Comparison of ENCODE assay signal across 9 mouse cellular contexts in the genomic region with DNA sequence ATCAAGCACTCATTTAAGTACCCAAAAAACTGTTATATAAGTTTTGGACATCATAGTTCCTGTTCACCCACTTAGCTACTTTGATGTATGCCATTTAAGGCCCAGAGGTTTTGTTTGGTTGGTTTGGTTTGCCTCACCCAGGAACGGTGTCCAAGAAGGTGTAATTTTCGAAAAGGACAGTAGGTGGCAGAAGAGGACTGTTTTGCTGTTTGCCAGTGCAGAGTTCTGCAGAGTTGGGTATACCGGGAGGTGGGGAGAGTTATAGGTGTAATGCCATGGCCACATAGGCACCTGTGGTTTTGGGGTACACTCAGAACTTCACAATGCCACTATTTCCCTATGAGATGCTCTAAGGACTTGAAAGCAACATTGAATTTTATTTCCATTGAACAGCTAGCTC. TPM values are rescaled to one million over a fixed set of nuclear protein-coding genes. Genes with fewer than 3 reads are reported as not detected.
DNase-seq lines count a peak whose midpoint lies in the region; ATAC-seq and TF ChIP-seq lines count a peak whose summit lies in the region.
"Had no signal": no experiment of that assay in that cellular context is flagged by ENCODE, and none has a peak within 500 bp of the region (broad histone marks: within the 10 kb centered on the region; RNA-seq: fewer than 3 reads in every experiment).

No protein-coding gene starts in this region.

- no peak overlapping the region for H3K4me3 ChIP-seq in lung, embryonic 14.5 days (ENCODE audit: low read depth, low read length)
- H3K4me3 ChIP-seq: liver, embryonic 15.5 days had no signal

- TF ChIP-seq CTCF in brain, embryonic 14.5 days (IDR thresholded peaks at IDR 0.05; ENCODE audit: borderline replicate concordance, extremely low read depth, insufficient read depth, insufficient read length) = peak; percentile 86; the same call in 1 of the 2 replicates
- peak; percentile 94 for TF ChIP-seq CTCF in lung, embryonic 14.5 days (IDR thresholded peaks at IDR 0.05; ENCODE audit: low read depth)

- H3K9ac ChIP-seq in lung, embryonic 14.5 days = no peak overlapping the region
- H3K9ac ChIP-seq: liver, embryonic 15.5 days had no signal

- H3K9me3 ChIP-seq in lung, embryonic 14.5 days (ENCODE audit: low read depth, low read length) = no peaks in the 10 kb centered on the region
- H3K9me3 ChIP-seq: liver, embryonic 15.5 days had no signal

- peak; percentile 72 for DNase-seq in ES-CJ7 (ENCODE audit: low read depth, low spot score)
- peak; percentile 80 for DNase-seq in brain, embryonic 14.5 days (ENCODE audit: low read depth)
- peak; percentile 88 for DNase-seq in heart, postnatal 4 days
- DNase-seq in layer of hippocampus, adult 8-10 months (ENCODE audit: low spot score in 2 of 2) = peak; percentile 37 to 71
- DNase-seq in lung, embryonic 14.5 days = peak; percentile 93
- DNase-seq in ovary, postnatal 14 days (ENCODE audit: low spot score) = peak; percentile 84
- peak; percentile 83 for DNase-seq in thymus, postnatal 0 days (ENCODE audit: low spot score)

- H3K4me1 ChIP-seq in lung, embryonic 14.5 days (ENCODE audit: insufficient read depth) = no peaks in the 10 kb centered on the region

- H3K27me3 ChIP-seq in lung, embryonic 14.5 days (ENCODE audit: insufficient read depth, low read length) = no peaks in the 10 kb centered on the region

- H3K27ac ChIP-seq in lung, embryonic 14.5 days (ENCODE audit: low read depth) = no peak overlapping the region
- H3K27ac ChIP-seq: liver, embryonic 15.5 days had no signal

- WGBS in lung, embryonic 14.5 days = 0% methylated on average over 3 of the region's 3 CpGs

- TF ChIP-seq POLR2A in brain, embryonic 14.5 days (IDR thresholded peaks at IDR 0.05; ENCODE audit: borderline replicate concordance, extremely low read depth, insufficient read depth, insufficient read length, poor library complexity, severe bottlenecking) = no peak

- no peaks in the 10 kb centered on the region for H3K36me3 ChIP-seq in lung, embryonic 14.5 days (ENCODE audit: insufficient read depth)
- H3K36me3 ChIP-seq: liver, embryonic 15.5 days had no signal

- H3K4me2 ChIP-seq in lung, embryonic 14.5 days = no peak overlapping the region
- H3K4me2 ChIP-seq: liver, embryonic 15.5 days had no signal

- peak; percentile 76 for ATAC-seq in erythroid progenitor cell, adult 5-6 weeks (replicated peaks; ENCODE audit: low FRiP score, poor library complexity, severe bottlenecking)
- peak; percentile 71 for ATAC-seq in lung, embryonic 14.5 days (ENCODE audit: insufficient read depth)

RNA-seq across cellular contexts. Expression of a gene that starts 38.7 kb away (rescaled TPM):
- 0.43 and 0.44 TPM in 2 replicates for polyA plus RNA-seq in brain, embryonic 14.5 days (2012; rRNA removed)
- not detected in 2 replicates for total RNA-seq in erythroid progenitor cell, adult 5-6 weeks (2015; ENCODE audit: low replicate concordance)
- total RNA-seq in erythroid progenitor cell, adult 5-6 weeks (2017; ENCODE audit: low replicate concordance) = 1.7 TPM in 1 of 2 replicates, not detected in the other
- total RNA-seq in heart, postnatal 4 days (2021) = 1 to 10 TPM; 2.5 to 2.7 TPM
- total RNA-seq in layer of hippocampus, adult 8-10 months (2022) = under 1 TPM in 3 of 4 experiments, not detected in 1; 0.26 to 0.32 (median 0.29) TPM
- 4.1 and 4.5 TPM in 2 replicates for polyA plus RNA-seq in lung, embryonic 14.5 days (2014; fragmentation: Nextera tagmentation; extraction: Ambion mirVana)
- polyA plus RNA-seq in thymus, postnatal 0 days (2015; fragmentation: Nextera tagmentation; extraction: Ambion mirVana) = 1.8 TPM in 2 replicates

RNA-seq across cellular contexts. Expression of a gene that starts 54.6 kb away (rescaled TPM):
- polyA plus RNA-seq in brain, embryonic 14.5 days (2012; rRNA removed) = 28.7 and 46.5 TPM in 2 replicates
- total RNA-seq in erythroid progenitor cell, adult 5-6 weeks (2015; ENCODE audit: low replicate concordance) = 0.84 and 1.8 TPM in 2 replicates
- 0.68 and 2.7 TPM in 2 replicates for total RNA-seq in erythroid progenitor cell, adult 5-6 weeks (2017; ENCODE audit: low replicate concordance)
- 10 to 100 TPM; 66.3 to 72.7 TPM for total RNA-seq in heart, postnatal 4 days (2021)
- total RNA-seq in layer of hippocampus, adult 8-10 months (2022) = 1 to 10 TPM; 3.7 to 6.5 (median 5.1) TPM
- 109 and 110 TPM in 2 replicates for polyA plus RNA-seq in lung, embryonic 14.5 days (2014; fragmentation: Nextera tagmentation; extraction: Ambion mirVana)
- 24.9 and 27.2 TPM in 2 replicates for polyA plus RNA-seq in thymus, postnatal 0 days (2015; fragmentation: Nextera tagmentation; extraction: Ambion mirVana)

Comparison
In these comparisons a context has a peak if more than half of its experiments do, and no peak if none do; other contexts are left out.
1. RNA of a gene that starts 54.6 kb away (total RNA-seq): 66.3 to 72.7 TPM in heart, postnatal 4 days; 3.7 to 6.5 TPM in layer of hippocampus, adult 8-10 months and 0.68 to 2.7 TPM in erythroid progenitor cell, adult 5-6 weeks; every median in the first group is over 4 times any median in the second.
2. Peak in every context shown above with its lines, with median percentiles within 50 percentile points of each other: DNase-seq.